Mouse (Mus musculus): ENCODE measurements around the gene Cdk5rap1. TPM values are rescaled to one million over a fixed set of nuclear protein-coding genes. Genes with fewer than 3 reads are reported as not detected.
A peak's percentile ranks its signal among the peaks of the same experiment; 100 is the strongest.
"Not testable (repeated sequence)": the region's sequence is repeated elsewhere in the genome, so short reads cannot be mapped to it uniquely, and the experiment has no call there.

Gene Cdk5rap1
- polyA plus RNA-seq, 1 experiment from 2014 or later: 19.2 TPM

- not testable (repeated sequence) for H3K9ac ChIP-seq (replicated peaks); H3K9me3 ChIP-seq; H3K27ac ChIP-seq; ATAC-seq (ENCODE audit: insufficient number of reproducible peaks, insufficient read depth, low FRiP score, low TSS enrichment, low read depth); H3K4me3 ChIP-seq (replicated peaks); H3K4me2 ChIP-seq; H3K4me1 ChIP-seq (replicated peaks); H3K36me3 ChIP-seq; H3K27me3 ChIP-seq
- 82% methylated on average over 1 of the region's 3 CpGs for WGBS
Observed at GRCm38 (mm10) chr2:154304604-154305003, 68.2 kb downstream of the Cdk5rap1 start.

- no peaks in the 10 kb centered on the region for H3K4me1 ChIP-seq (replicated peaks)
- ATAC-seq (ENCODE audit: insufficient number of reproducible peaks, insufficient read depth, low FRiP score, low TSS enrichment, low read depth): no peak
- H3K27ac ChIP-seq: no peak overlapping the region
- H3K4me2 ChIP-seq: no peak overlapping the region
- no peak overlapping the region for H3K9ac ChIP-seq (replicated peaks)
- WGBS: 82% methylated on average over 3 of the region's 3 CpGs
- no peaks in the 10 kb centered on the region for H3K27me3 ChIP-seq
- no peaks in the 10 kb centered on the region for H3K36me3 ChIP-seq
- no peaks in the 10 kb centered on the region for H3K9me3 ChIP-seq
- no peak overlapping the region for H3K4me3 ChIP-seq (replicated peaks)
Observed at GRCm38 (mm10) chr2:154301763-154302162, 71.0 kb downstream of the Cdk5rap1 start.

GRCm38 (mm10) chr2:154300496-154300895 is 72.3 kb downstream of the Cdk5rap1 start:
- Histone ChIP-seq H3K27ac (no peak overlapping the region), H3K36me3 (no peaks in the 10 kb centered on the region), H3K9ac (replicated peaks) (no peak overlapping the region), H3K4me2 (no peak overlapping the region), H3K27me3 (no peaks in the 10 kb centered on the region), H3K4me1 (replicated peaks) (no peaks in the 10 kb centered on the region), H3K9me3 (no peaks in the 10 kb centered on the region), H3K4me3 (replicated peaks) (no peak overlapping the region)
- peak; percentile 52; the same call in 1 of the 2 replicates for ATAC-seq (ENCODE audit: insufficient number of reproducible peaks, insufficient read depth, low FRiP score, low TSS enrichment, low read depth)
- WGBS: 0% methylated on average over 1 of the region's 1 CpGs

GRCm38 (mm10) chr2:154294746-154295145 is 78.1 kb downstream of the Cdk5rap1 start:
- H3K9me3 ChIP-seq; H3K36me3 ChIP-seq; ATAC-seq (ENCODE audit: insufficient number of reproducible peaks, insufficient read depth, low FRiP score, low TSS enrichment, low read depth); H3K27ac ChIP-seq; H3K4me3 ChIP-seq (replicated peaks); H3K27me3 ChIP-seq; H3K4me1 ChIP-seq (replicated peaks); H3K9ac ChIP-seq (replicated peaks): not testable (repeated sequence)
- peak overlapping the region; percentile 24; the same call in 1 of the 2 replicates for H3K4me2 ChIP-seq
- WGBS: 3% methylated on average over 10 of the region's 10 CpGs

GRCm38 (mm10) chr2:154292833-154293232 is 80.0 kb downstream of the Cdk5rap1 start:
- H3K9me3 ChIP-seq: no peaks in the 10 kb centered on the region
- H3K4me3 ChIP-seq (replicated peaks): no peak overlapping the region
- no peak overlapping the region for H3K9ac ChIP-seq (replicated peaks)
- no peaks in the 10 kb centered on the region for H3K36me3 ChIP-seq
- no peak for ATAC-seq (ENCODE audit: insufficient number of reproducible peaks, insufficient read depth, low FRiP score, low TSS enrichment, low read depth)
- no peaks in the 10 kb centered on the region for H3K27me3 ChIP-seq
- no peaks in the 10 kb centered on the region for H3K4me1 ChIP-seq (replicated peaks)
- WGBS: 70% methylated on average over 1 of the region's 1 CpGs
- no peak overlapping the region for H3K27ac ChIP-seq
- no peak overlapping the region for H3K4me2 ChIP-seq

- ATAC-seq (ENCODE audit: insufficient number of reproducible peaks, insufficient read depth, low FRiP score, low TSS enrichment, low read depth); H3K36me3 ChIP-seq; H3K4me3 ChIP-seq (replicated peaks); H3K9me3 ChIP-seq; H3K4me1 ChIP-seq (replicated peaks); H3K9ac ChIP-seq (replicated peaks); H3K4me2 ChIP-seq; H3K27ac ChIP-seq; H3K27me3 ChIP-seq: not testable (repeated sequence)
- 87% methylated on average over 3 of the region's 3 CpGs for WGBS
Observed at GRCm38 (mm10) chr2:154291866-154292265, 80.9 kb downstream of the Cdk5rap1 start.

Other genes starting within 250 kb of the Cdk5rap1 start
- gene Bpifa3, start 242.7 kb downstream of the Cdk5rap1 start, polyA plus RNA-seq (2016; fragmentation: Nextera tagmentation; extraction: Ambion mirVana): not detected in 2 replicates
- not detected in 2 replicates for gene Bpifa1, start 230.1 kb downstream of the Cdk5rap1 start, polyA plus RNA-seq (2016; fragmentation: Nextera tagmentation; extraction: Ambion mirVana)
- not detected in 2 replicates for gene Bpifa5, start 210.4 kb downstream of the Cdk5rap1 start, polyA plus RNA-seq (2016; fragmentation: Nextera tagmentation; extraction: Ambion mirVana)
- not detected in 2 replicates for gene Bpifb1, start 182.2 kb downstream of the Cdk5rap1 start, polyA plus RNA-seq (2016; fragmentation: Nextera tagmentation; extraction: Ambion mirVana)
- gene Bpifb5, start 149.3 kb downstream of the Cdk5rap1 start, polyA plus RNA-seq (2016; fragmentation: Nextera tagmentation; extraction: Ambion mirVana): 0.17 TPM in 1 of 2 replicates, not detected in the other
- gene Bpifb9a, start 115.2 kb downstream of the Cdk5rap1 start, polyA plus RNA-seq (2016; fragmentation: Nextera tagmentation; extraction: Ambion mirVana): not detected in 2 replicates
- gene Bpifb9b, start 65.8 kb downstream of the Cdk5rap1 start, polyA plus RNA-seq (2016; fragmentation: Nextera tagmentation; extraction: Ambion mirVana): not detected in 2 replicates
- 7.5 and 8.3 TPM in 2 replicates for gene Snta1, start 35.1 kb upstream of the Cdk5rap1 start, polyA plus RNA-seq (2016; fragmentation: Nextera tagmentation; extraction: Ambion mirVana)
- gene Cbfa2t2, start 63.5 kb upstream of the Cdk5rap1 start, polyA plus RNA-seq (2016; fragmentation: Nextera tagmentation; extraction: Ambion mirVana): 50.6 and 57.8 TPM in 2 replicates
- 1.1 and 1.3 TPM in 2 replicates for gene 1700003F12Rik, start 174.1 kb upstream of the Cdk5rap1 start, polyA plus RNA-seq (2016; fragmentation: Nextera tagmentation; extraction: Ambion mirVana)
- gene Actl10, start 178.8 kb upstream of the Cdk5rap1 start, polyA plus RNA-seq (2016; fragmentation: Nextera tagmentation; extraction: Ambion mirVana): 0.18 and 0.55 TPM in 2 replicates
- 4.4 and 4.7 TPM in 2 replicates for gene Necab3, start 185.9 kb upstream of the Cdk5rap1 start, polyA plus RNA-seq (2016; fragmentation: Nextera tagmentation; extraction: Ambion mirVana)
- 25.5 and 28.8 TPM in 2 replicates for gene E2f1, start 196.9 kb upstream of the Cdk5rap1 start, polyA plus RNA-seq (2016; fragmentation: Nextera tagmentation; extraction: Ambion mirVana)
- gene Pxmp4, start 230.7 kb upstream of the Cdk5rap1 start, polyA plus RNA-seq (2016; fragmentation: Nextera tagmentation; extraction: Ambion mirVana): 14.8 and 16.0 TPM in 2 replicates
- gene Zfp341, start 240.3 kb upstream of the Cdk5rap1 start, polyA plus RNA-seq (2016; fragmentation: Nextera tagmentation; extraction: Ambion mirVana): 1.3 and 1.5 TPM in 2 replicates
- gene 4930519P11Rik, start 240.4 kb upstream of the Cdk5rap1 start, polyA plus RNA-seq (2016; fragmentation: Nextera tagmentation; extraction: Ambion mirVana): not detected in 2 replicates

Data from limb, embryonic 12.5 days (tissue).